9 mouse cellular contexts compared by ENCODE assay signal in genomic region chr12:38130209-38130915, GRCm38 (mm10).
A peak's percentile ranks its signal among the peaks of the same experiment; 100 is the strongest.
DNase-seq lines count a peak whose midpoint lies in the region; ATAC-seq lines count a peak whose summit lies in the region.
"Had no signal": no experiment of that assay in that cellular context is flagged by ENCODE, and none has a peak within 500 bp of the region (broad histone marks: within the 10 kb centered on the region; RNA-seq: fewer than 3 reads in every experiment).

No protein-coding gene starts in this region.

- H3K27ac ChIP-seq in intestine, embryonic 16.5 days (ENCODE audit: low read length): no peak overlapping the region
- H3K27ac ChIP-seq: heart, embryonic 15.5 days had no signal

- H3K4me2 ChIP-seq in intestine, embryonic 16.5 days (ENCODE audit: low read depth, low read length): no peak overlapping the region
- H3K4me2 ChIP-seq: heart, embryonic 15.5 days had no signal

- DNase-seq in heart, postnatal 4 days: peak; percentile 17
- DNase-seq in heart, adult 9 months (ENCODE audit: low spot score in 2 of 2): no peak
- peak; percentile 13 for DNase-seq in right cerebral cortex, postnatal 14 days
- DNase-seq in right cerebral cortex, adult 18-20 months: no peak
- peak; percentile 64 for DNase-seq in brain, adult 2 months (ENCODE audit: low read depth, low spot score)
- peak; percentile 10 to 34 for DNase-seq in kidney, postnatal 36 days
- no peak for DNase-seq in heart, postnatal 25 days (ENCODE audit: low spot score)

- ATAC-seq in intestine, embryonic 16.5 days: no peak

- H3K4me3 ChIP-seq in intestine, embryonic 16.5 days (ENCODE audit: low read length): no peak overlapping the region
- H3K4me3 ChIP-seq: heart, embryonic 15.5 days had no signal

- H3K27me3 ChIP-seq in intestine, embryonic 16.5 days (replicated peaks; ENCODE audit: control insufficient read depth, insufficient read depth, low read length): no peaks in the 10 kb centered on the region
- H3K27me3 ChIP-seq: heart, embryonic 15.5 days had no signal

- H3K9me3 ChIP-seq in intestine, embryonic 16.5 days (ENCODE audit: control insufficient read depth, low read length): no peaks in the 10 kb centered on the region
- H3K9me3 ChIP-seq: heart, embryonic 15.5 days had no signal

- no peaks in the 10 kb centered on the region for H3K4me1 ChIP-seq in intestine, embryonic 16.5 days (ENCODE audit: control insufficient read depth, insufficient read depth, low read length)
- H3K4me1 ChIP-seq: heart, embryonic 15.5 days had no signal

- intact Hi-C loops in heart, postnatal 25 days (cut with DNase I): loop anchor here (2.0 kb wide), 1 partner anchor 1366 kb away; no protein-coding TSS in a partner anchor

- WGBS in intestine, embryonic 16.5 days: 65% methylated on average over 9 of the region's 9 CpGs

- no peaks in the 10 kb centered on the region for H3K36me3 ChIP-seq in intestine, embryonic 16.5 days (ENCODE audit: control insufficient read depth, insufficient read depth, low read length)
- H3K36me3 ChIP-seq: heart, embryonic 15.5 days had no signal

- H3K9ac ChIP-seq in intestine, embryonic 16.5 days (ENCODE audit: low read depth, low read length): no peak overlapping the region
- H3K9ac ChIP-seq: heart, embryonic 15.5 days had no signal

Comparison
In these comparisons a context has a peak if more than half of its experiments do, and no peak if none do; other contexts are left out.
1. DNase-seq: peak in heart, postnatal 4 days (single experiment), right cerebral cortex, postnatal 14 days (single experiment), brain, adult 2 months (single experiment) and kidney, postnatal 36 days (2 of 2); none in heart, adult 9 months (0 of 2), right cerebral cortex, adult 18-20 months (single experiment) and heart, postnatal 25 days (single experiment).